Mouse (Mus musculus) right cerebral cortex, postnatal 4 days (tissue): ENCODE measurements around the gene Vsig8.

Experiments used
- DNase-seq: peaks from one replicate; pipeline ENCODE4 v3.0.0-alpha.2; 2022

Gene Vsig8

DNA sequence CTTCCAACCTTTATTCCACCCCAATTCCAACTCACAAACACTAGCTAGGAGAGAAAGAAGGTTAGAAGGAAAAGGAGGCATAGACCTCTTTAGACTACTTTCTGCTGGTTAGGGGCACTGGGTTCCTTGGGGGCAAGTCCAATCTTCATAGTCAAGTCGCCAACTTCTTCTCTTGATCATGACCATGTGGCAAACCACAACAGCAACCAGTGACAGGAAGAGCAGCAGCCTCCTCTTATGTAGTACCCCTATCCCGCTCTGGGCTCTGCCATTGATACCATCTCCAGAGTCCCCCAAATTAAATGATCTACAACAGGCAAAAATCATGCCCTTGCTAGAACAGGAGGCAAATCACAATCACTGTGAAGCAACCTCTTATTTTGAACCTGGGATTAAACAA, 38.2 kb downstream of the Vsig8 start:
- no peak for DNase-seq

DNA sequence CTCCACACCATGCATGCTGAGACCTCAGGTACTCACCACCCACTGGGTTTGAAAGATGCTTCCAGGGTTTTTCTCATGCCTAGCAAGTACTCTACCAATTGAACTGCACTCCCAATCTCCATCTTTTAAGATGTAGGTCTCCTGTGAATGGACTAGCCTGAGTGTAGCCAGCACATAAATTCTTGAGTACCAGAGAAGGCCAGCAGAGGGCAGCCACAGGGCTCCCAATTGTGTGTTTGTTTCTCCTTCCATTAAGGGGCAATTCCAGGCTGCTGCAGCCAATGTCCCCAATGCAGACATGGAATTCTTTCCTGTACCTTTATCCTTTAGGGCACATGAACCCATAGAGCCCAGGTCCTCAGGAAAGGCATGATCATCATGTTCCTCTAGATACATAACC, 38.8 kb downstream of the Vsig8 start:
- DNase-seq = peak; percentile 57

- no peak for DNase-seq
Measured at GRCm38 (mm10) chr1:172602326-172602725, 46.6 kb downstream of the Vsig8 start, which contains the start of gene Fcrl6. Fcrl6 (minus strand) TSS chr1:172602551.

- DNase-seq = no peak
Measured at GRCm38 (mm10) chr1:172611304-172611703, 55.6 kb downstream of the Vsig8 start.

- DNase-seq = no peak
Measured at GRCm38 (mm10) chr1:172612745-172613144, 57.0 kb downstream of the Vsig8 start.
